Mouse (Mus musculus) MEL (cell line): ENCODE results near the gene Frmd5. TPM values are rescaled to one million over a fixed set of nuclear protein-coding genes. Genes with fewer than 3 reads are reported as not detected.

Experiments used
- DNase-seq: peaks from one replicate; pipeline ENCODE4 v3.0.0; 2011; ENCODE audit warnings: low read depth, low spot score
- H3K27ac ChIP-seq: 2 replicates; pipeline ENCODE4 v1.5.1; 2012; ENCODE audit warnings: low read depth, mild to moderate bottlenecking, control low read depth, low read length, moderate library complexity; ENCODE audit not compliant: control insufficient read depth
- H3K27me3 ChIP-seq, 2 experiments: fragments of 150-350 bp in 1 of 2; sonication (generic) in 1 of 2; 2 replicates each; pipeline ENCODE4 v1.6.1; 2012; ENCODE audit warnings: low read length in 2 of 2, mild to moderate bottlenecking in 2 of 2, improper control_type of control experiment in 1 of 2, moderate library complexity in 1 of 2; ENCODE audit not compliant: insufficient read depth in 2 of 2, control insufficient read depth in 1 of 2
- H3K36me3 ChIP-seq, 2 experiments: 2 replicates each; pipeline ENCODE4 v1.6.1; 2012 to 2014; ENCODE audit warnings: low read length in 2 of 2, improper control_type of control experiment in 1 of 2, inconsistent platforms in 1 of 2, mild to moderate bottlenecking in 1 of 2; ENCODE audit not compliant: insufficient read depth in 2 of 2, control insufficient read depth in 1 of 2
- H3K4me1 ChIP-seq, 2 experiments: fragments of 150-350 bp in 1 of 2; sonication (generic) in 1 of 2; 2 replicates each; pipeline ENCODE4 v1.6.1; 2012; ENCODE audit warnings: low read length in 2 of 2, improper control_type of control experiment in 1 of 2, mild to moderate bottlenecking in 1 of 2; ENCODE audit not compliant: insufficient read depth in 2 of 2, control insufficient read depth in 1 of 2
- H3K4me3 ChIP-seq, 2 experiments: fragments of 150-350 bp in 1 of 2; sonication (generic) in 1 of 2; 2 replicates each; pipeline ENCODE4 v1.5.1; 2012; ENCODE audit warnings: low read depth in 2 of 2, low read length in 2 of 2, mild to moderate bottlenecking in 2 of 2, moderate library complexity in 2 of 2, control low read depth in 1 of 2, improper control_type of control experiment in 1 of 2; ENCODE audit not compliant: control insufficient read depth in 1 of 2, insufficient read depth in 1 of 2
- H3K79me2 ChIP-seq: 2 replicates; pipeline ENCODE4 v1.6.1; 2012; ENCODE audit warnings: mild to moderate bottlenecking, low read length, moderate library complexity; ENCODE audit not compliant: control insufficient read depth, poor library complexity, insufficient read depth
- H3K9ac ChIP-seq: 2 replicates; pipeline ENCODE4 v1.6.1; 2012; ENCODE audit warnings: low read depth, mild to moderate bottlenecking, control low read depth, low read length, moderate library complexity; ENCODE audit not compliant: control insufficient read depth, poor library complexity, severe bottlenecking
- H3K9me3 ChIP-seq: fragments of 150-350 bp; sonication (generic); replicated peaks from 2 replicates; pipeline ENCODE4 v1.6.1; 2012; ENCODE audit warnings: mild to moderate bottlenecking, low read length, improper control_type of control experiment, moderate library complexity; ENCODE audit not compliant: insufficient read depth
- CHD1 ChIP-seq: IDR thresholded peaks from 2 replicates; pipeline ENCODE4 v1.6.1; 2012; ENCODE audit warnings: low read depth, mild to moderate bottlenecking, inconsistent platforms, low read length, improper control_type of control experiment
- CTCF ChIP-seq, 3 experiments: IDR thresholded peaks in 2 of 3; conservative IDR thresholded peaks in 1 of 3; 2 replicates each; pipeline ENCODE4 v1.5.1; 2011 to 2012; ENCODE audit warnings: low read length in 3 of 3, low read depth in 2 of 3, mild to moderate bottlenecking in 2 of 3, improper control_type of control experiment in 1 of 3, inconsistent platforms in 1 of 3, mixed read lengths in 1 of 3, moderate library complexity in 1 of 3; ENCODE audit not compliant: control insufficient read depth in 1 of 3, insufficient read depth in 1 of 3, poor library complexity in 1 of 3, severe bottlenecking in 1 of 3
- ELF1 ChIP-seq: IDR thresholded peaks from 2 replicates; pipeline ENCODE4 v1.6.1; 2014; ENCODE audit warnings: low read depth, mild to moderate bottlenecking, inconsistent platforms, low read length, improper control_type of control experiment, moderate library complexity
- ETS1 ChIP-seq: IDR thresholded peaks from 2 replicates; pipeline ENCODE4 v1.6.1; 2012; ENCODE audit warnings: low read depth, mild to moderate bottlenecking, inconsistent platforms, low read length, improper control_type of control experiment, moderate library complexity
- GABPA ChIP-seq: IDR thresholded peaks from 2 replicates; pipeline ENCODE4 v1.6.1; 2012; ENCODE audit warnings: low read depth, mild to moderate bottlenecking, inconsistent platforms, low read length, improper control_type of control experiment, moderate library complexity
- HCFC1 ChIP-seq: IDR thresholded peaks from 2 replicates; pipeline ENCODE4 v1.6.1; 2012; ENCODE audit warnings: low read depth, mild to moderate bottlenecking, inconsistent platforms, low read length, improper control_type of control experiment, moderate library complexity
- KAT2A ChIP-seq: conservative IDR thresholded peaks from 2 replicates; pipeline ENCODE4 v1.6.1; 2012; ENCODE audit warnings: low read depth, low read length, improper control_type of control experiment, inconsistent platforms
- MAX ChIP-seq: IDR thresholded peaks from 2 replicates; pipeline ENCODE4 v1.6.1; 2011; ENCODE audit warnings: low read length, improper control_type of control experiment
- MAZ ChIP-seq: IDR thresholded peaks from 2 replicates; pipeline ENCODE4 v1.6.1; 2012; ENCODE audit warnings: low read depth, mild to moderate bottlenecking, inconsistent platforms, low read length, improper control_type of control experiment
- MEF2A ChIP-seq: IDR thresholded peaks from 2 replicates; pipeline ENCODE4 v1.6.1; 2014; ENCODE audit warnings: low read depth, mild to moderate bottlenecking, inconsistent platforms, low read length, improper control_type of control experiment; ENCODE audit not compliant: poor library complexity, insufficient replicate concordance, severe bottlenecking; ENCODE audit errors: extremely low read depth
- MXI1 ChIP-seq: IDR thresholded peaks from 2 replicates; pipeline ENCODE4 v1.6.1; 2011; ENCODE audit warnings: mild to moderate bottlenecking, low read depth, low read length, improper control_type of control experiment
- MYB ChIP-seq: IDR thresholded peaks from 2 replicates; pipeline ENCODE4 v1.6.1; 2011; ENCODE audit warnings: mild to moderate bottlenecking, low read depth, low read length, improper control_type of control experiment
- SIN3A ChIP-seq: IDR thresholded peaks from 2 replicates; pipeline ENCODE4 v1.6.1; 2012; ENCODE audit warnings: low read length, improper control_type of control experiment, inconsistent platforms
- SMC3 ChIP-seq: IDR thresholded peaks from 2 replicates; pipeline ENCODE4 v1.6.1; 2011; ENCODE audit warnings: low read depth, low read length, improper control_type of control experiment
- TAL1 ChIP-seq: IDR thresholded peaks from 2 replicates; pipeline ENCODE4 v1.6.1; 2012; ENCODE audit warnings: mild to moderate bottlenecking, inconsistent platforms, low read length, moderate library complexity, mixed read lengths
- USF1 ChIP-seq: IDR thresholded peaks from 2 replicates; pipeline ENCODE4 v1.6.1; 2014; ENCODE audit warnings: low read depth, mild to moderate bottlenecking, inconsistent platforms, low read length, improper control_type of control experiment, moderate library complexity
- ZNF384 ChIP-seq: IDR thresholded peaks from 2 replicates; pipeline ENCODE4 v1.6.1; 2012; ENCODE audit warnings: low read depth, mild to moderate bottlenecking, inconsistent platforms, low read length, improper control_type of control experiment
- polyA plus RNA-seq, 2 experiments: library from polyadenylated mRNA; stranded (reverse) in 1 of 2; unstranded in 1 of 2; fragments of >175 nt in 1 of 2; fragments of >200 nt in 1 of 2; gene quantifications; 2 replicates each; pipeline versions ENCODE4 v1.2.1 to v1.2.4; 2012; ENCODE audit warnings: low replicate concordance in 2 of 2, low read depth in 1 of 2; ENCODE audit not compliant: insufficient read length in 2 of 2, insufficient read depth in 1 of 2, missing spikeins in 1 of 2
- total RNA-seq: library from RNA; depleted of rRNA; stranded (reverse); fragments of 300-350 nt; gene quantifications from 2 replicates; pipeline ENCODE4 v1.2.3, GENCODE M21; 2012

The Frmd5 gene
- total and polyA plus RNA-seq, 3 experiments: 0.04 to 0.15 TPM; not detected in 1

DNA sequence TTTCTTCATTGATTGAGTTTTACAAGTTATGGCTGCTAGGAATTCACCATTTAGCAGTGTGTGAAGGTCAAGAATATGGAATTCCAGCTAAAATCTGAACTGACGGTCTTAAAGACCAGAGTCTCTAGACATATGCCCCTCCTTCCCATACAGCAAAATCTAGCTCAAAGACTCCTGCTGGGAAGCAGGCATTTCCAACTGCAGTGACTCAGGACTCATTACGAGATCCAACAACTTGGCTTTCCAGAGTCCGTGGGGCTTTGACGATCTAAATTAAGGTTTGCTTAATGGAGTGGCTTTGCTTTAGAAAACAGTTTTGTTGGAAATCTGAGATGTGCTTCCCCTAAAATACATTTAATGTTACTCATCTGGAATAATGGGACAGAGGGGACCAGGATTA is 204.5 kb downstream of the Frmd5 start:
- H3K4me3 ChIP-seq: no peak overlapping the region
- H3K4me1 ChIP-seq: peaks cover 0 to 5% of the 10 kb centered on the region in 2 experiments; a peak in 2 of 4 replicates
- no peaks in the 10 kb centered on the region for H3K9me3 ChIP-seq
- H3K27ac ChIP-seq: no peak overlapping the region
- H3K27me3 ChIP-seq: peaks cover 1 to 3% of the 10 kb centered on the region in 2 experiments
- no peaks in the 10 kb centered on the region; the same call in 1 of the 2 replicates for H3K79me2 ChIP-seq
- no peak for DNase-seq
- TF ChIP-seq CHD1 (no peak), TAL1 (no peak), HCFC1 (no peak), MXI1 (no peak), GABPA (no peak), SIN3A (no peak), USF1 (no peak), ETS1 (no peak), ELF1 (no peak), MEF2A (no peak), MYB (no peak), MAZ (no peak), ZNF384 (no peak), MAX (no peak), KAT2A (no peak)
- TF ChIP-seq, all 39 proteins: peak for 0
- H3K9ac ChIP-seq: no peak overlapping the region
- no peaks in the 10 kb centered on the region for H3K36me3 ChIP-seq

DNA sequence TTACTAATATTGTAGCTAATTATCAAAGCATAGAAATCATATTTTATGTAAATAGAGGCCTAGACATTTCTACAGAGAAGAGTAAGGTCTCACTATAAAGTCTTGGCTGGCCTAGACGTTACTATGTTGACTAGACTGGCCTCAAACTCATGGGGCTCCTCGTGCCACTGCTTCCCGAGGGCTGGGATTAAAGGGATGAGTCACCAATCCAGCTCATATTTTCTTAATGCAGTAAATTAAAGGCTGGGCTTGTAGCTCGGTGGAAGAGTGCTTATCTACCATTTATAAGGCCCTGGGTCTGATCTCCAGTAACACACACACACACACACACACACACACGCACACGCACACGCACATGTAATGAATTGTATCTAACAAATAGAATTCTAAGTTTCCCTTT is 205.3 kb downstream of the Frmd5 start:
- Histone ChIP-seq H3K4me1 (peaks cover 0 to 5% of the 10 kb centered on the region in 2 experiments; a peak in 2 of 4 replicates), H3K9me3 (no peaks in the 10 kb centered on the region), H3K79me2 (no peaks in the 10 kb centered on the region; the same call in 1 of the 2 replicates)
- DNase-seq: no peak
- TF ChIP-seq MXI1: no peak
- TF ChIP-seq CTCF (IDR thresholded peaks at IDR 0.05 in 2 of 3, conservative IDR thresholded peaks at IDR 0.05 in 1 of 3; ENCODE audit: control insufficient read depth in 1 of 3, insufficient read depth in 1 of 3, low read depth in 2 of 3, low read length in 3 of 3, poor library complexity in 1 of 3, severe bottlenecking in 1 of 3): no peak
- TF ChIP-seq HCFC1: no peak
- TF ChIP-seq ELF1: no peak
- TF ChIP-seq SMC3: no peak
- TF ChIP-seq, all 39 proteins: peak for 0
- H3K4me3 ChIP-seq: no peak overlapping the region
- no peaks in the 10 kb centered on the region for H3K36me3 ChIP-seq
- no peak overlapping the region for H3K9ac ChIP-seq
- peaks cover 1 to 3% of the 10 kb centered on the region in 2 experiments for H3K27me3 ChIP-seq
- no peak overlapping the region for H3K27ac ChIP-seq
